Mouse (Mus musculus) kidney, embryonic 14.5 days (tissue): ENCODE measurements around the gene Tmem186. TPM values are rescaled to one million over a fixed set of nuclear protein-coding genes. Genes with fewer than 3 reads are reported as not detected.

Experiments
- ATAC-seq: fragments of 200-750 bp; cut with Nextera tagmentation; 2 replicates; pipeline ENCODE4 v1.8.0; 2017; ENCODE audit warnings: moderate number of reproducible peaks, mild to moderate bottlenecking, moderate TSS enrichment, moderate library complexity; ENCODE audit not compliant: low FRiP score, low TSS enrichment
- H3K27ac ChIP-seq: fragments of 300-500 bp; sonication (generic); 2 replicates; pipeline ENCODE4 v1.5.1; 2014; ENCODE audit warnings: low read depth, mild to moderate bottlenecking, low read length, moderate library complexity, mixed read lengths
- H3K27me3 ChIP-seq: fragments of 300-500 bp; sonication (generic); 2 replicates; pipeline ENCODE4 v1.6.1; 2014; ENCODE audit warnings: mild to moderate bottlenecking, low read length; ENCODE audit not compliant: control insufficient read depth, insufficient read depth
- H3K36me3 ChIP-seq: fragments of 300-500 bp; sonication (generic); 2 replicates; pipeline ENCODE4 v1.6.1; 2014; ENCODE audit warnings: low read length, mixed read lengths; ENCODE audit not compliant: control insufficient read depth, insufficient read depth
- H3K4me1 ChIP-seq: fragments of 300-500 bp; sonication (generic); 2 replicates; pipeline ENCODE4 v1.6.1; 2014; ENCODE audit warnings: low read length, mixed read lengths; ENCODE audit not compliant: control insufficient read depth, insufficient read depth
- H3K4me2 ChIP-seq: fragments of 300-500 bp; sonication (generic); replicated peaks from 2 replicates; pipeline ENCODE4 v1.6.1; 2014; ENCODE audit warnings: low read depth, mild to moderate bottlenecking, low read length
- H3K4me3 ChIP-seq: fragments of 300-500 bp; sonication (generic); 2 replicates; pipeline ENCODE4 v1.5.1; 2014; ENCODE audit warnings: mild to moderate bottlenecking, low read length
- H3K9ac ChIP-seq: fragments of 300-500 bp; sonication (generic); 2 replicates; pipeline ENCODE4 v1.6.1; 2014; ENCODE audit warnings: low read depth, mild to moderate bottlenecking, low read length, moderate library complexity
- H3K9me3 ChIP-seq: fragments of 300-500 bp; sonication (generic); 2 replicates; pipeline ENCODE4 v1.6.1; 2016; ENCODE audit warnings: low read length; ENCODE audit not compliant: control insufficient read depth
- WGBS: fragments of 180-500 bp; shearing (Covaris S2); extraction: QIAGEN DNeasy Blood & Tissue Kit; methylation state at CpG from one replicate; pipeline ENCODE4 v1.1.7; 2014; 5-methylcytosine and 5-hydroxymethylcytosine counted together
- polyA plus RNA-seq: library from polyadenylated mRNA; unstranded; fragments of >200 nt; fragmentation: Nextera tagmentation; extraction: Ambion mirVana; gene quantifications from 2 replicates; pipeline ENCODE4 v1.2.1, GENCODE M21; 2014

Tmem186 gene
- 11.0 and 13.7 TPM in 2 replicates for polyA plus RNA-seq

DNA sequence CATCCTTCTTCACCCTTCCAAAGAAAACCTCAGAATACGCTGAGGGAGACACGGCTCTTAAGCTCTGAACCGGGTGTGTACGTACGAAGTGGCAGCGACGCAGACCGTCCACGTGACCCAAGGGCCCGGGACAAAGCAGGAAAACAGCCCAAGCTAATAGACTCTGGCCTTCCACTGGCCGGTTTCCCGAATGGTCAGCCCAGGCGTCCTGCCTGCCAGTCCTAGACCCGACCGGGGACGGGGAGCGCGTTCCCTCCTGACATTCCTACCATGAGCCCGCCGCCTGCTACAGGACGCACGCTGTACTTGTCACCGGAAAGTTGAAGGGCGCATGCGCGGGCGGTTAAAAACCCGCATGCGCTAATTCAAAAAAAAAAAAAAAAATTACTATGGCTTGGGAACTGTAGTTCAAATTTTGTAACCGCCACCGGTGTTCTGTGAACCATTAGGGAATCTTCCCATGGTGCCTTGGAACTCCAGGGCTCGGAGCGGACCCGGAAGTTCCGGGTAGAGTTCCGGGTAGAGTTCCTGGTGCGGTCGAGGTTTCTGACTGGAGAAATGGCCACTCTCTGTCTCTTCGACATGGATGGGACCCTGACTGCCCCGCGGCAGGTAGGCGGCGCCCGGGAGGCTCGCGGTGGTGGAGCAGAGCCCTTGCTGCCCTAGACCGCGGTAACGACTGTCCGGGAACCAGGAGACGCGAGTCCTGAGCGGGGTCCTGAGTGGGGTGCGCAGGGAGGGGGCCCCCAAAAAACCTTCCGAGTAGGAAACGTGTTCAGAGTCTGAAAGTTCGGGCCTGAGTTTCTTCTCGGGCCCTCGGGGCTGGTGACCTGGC, at the start of gene Tmem186, which contains the start of gene Pmm2:
Gene Tmem186 (minus strand): TSS at position 496 of the 835 bp plus-strand sequence.
Gene Pmm2 (plus strand): TSS at position 458 of the 835 bp plus-strand sequence.
- Histone ChIP-seq H3K9me3 (no peaks in the 10 kb centered on the region), H3K9ac (peak within 1 kb of the TSS; percentile 87), H3K4me1 (peaks cover 13% of the 10 kb centered on the region), H3K4me2 (peak within 1 kb of the TSS; percentile 78), H3K27me3 (no peaks in the 10 kb centered on the region), H3K36me3 (peaks cover 27% of the 10 kb centered on the region), H3K27ac (peak within 1 kb of the TSS; percentile 86), H3K4me3 (peak within 1 kb of the TSS; percentile 70)
- under 1% methylated on average over 59 of the region's 59 CpGs for WGBS
- ATAC-seq, result peak; percentile 93

- H3K9ac ChIP-seq, result no peak overlapping the region
- no peak overlapping the region for H3K27ac ChIP-seq
- no peaks in the 10 kb centered on the region for H3K4me1 ChIP-seq
- WGBS, result 84% methylated on average over 11 of the region's 11 CpGs
- ATAC-seq, result peak; percentile 28
- no peak overlapping the region for H3K4me3 ChIP-seq
- H3K36me3 ChIP-seq, result peaks cover 54% of the 10 kb centered on the region
- no peaks in the 10 kb centered on the region for H3K9me3 ChIP-seq
- H3K27me3 ChIP-seq, result no peaks in the 10 kb centered on the region
- H3K4me2 ChIP-seq, result no peak overlapping the region
Observed at GRCm38 (mm10) chr16:8686871-8687535, 49.5 kb upstream of the Tmem186 start.

- Histone ChIP-seq H3K9ac (no peak overlapping the region), H3K27me3 (no peaks in the 10 kb centered on the region), H3K4me2 (no peak overlapping the region), H3K4me3 (no peak overlapping the region), H3K4me1 (no peaks in the 10 kb centered on the region), H3K9me3 (no peaks in the 10 kb centered on the region), H3K27ac (no peak overlapping the region), H3K36me3 (peaks cover 47% of the 10 kb centered on the region)
- ATAC-seq, result peak; percentile 44
- 63% methylated on average over 7 of the region's 7 CpGs for whole genome bisulfite sequencing
Observed at GRCm38 (mm10) chr16:8686121-8686870, 48.8 kb upstream of the Tmem186 start.

GRCm38 (mm10) chr16:8685087-8685486, 47.6 kb upstream of the Tmem186 start:
- Histone ChIP-seq H3K27me3 (no peaks in the 10 kb centered on the region), H3K9ac (no peak overlapping the region), H3K36me3 (peaks cover 34% of the 10 kb centered on the region), H3K4me2 (no peak overlapping the region), H3K4me1 (no peaks in the 10 kb centered on the region), H3K27ac (no peak overlapping the region), H3K4me3 (no peak overlapping the region), H3K9me3 (no peaks in the 10 kb centered on the region)
- no peak for ATAC-seq
- 65% methylated on average over 4 of the region's 4 CpGs for WGBS

DNA sequence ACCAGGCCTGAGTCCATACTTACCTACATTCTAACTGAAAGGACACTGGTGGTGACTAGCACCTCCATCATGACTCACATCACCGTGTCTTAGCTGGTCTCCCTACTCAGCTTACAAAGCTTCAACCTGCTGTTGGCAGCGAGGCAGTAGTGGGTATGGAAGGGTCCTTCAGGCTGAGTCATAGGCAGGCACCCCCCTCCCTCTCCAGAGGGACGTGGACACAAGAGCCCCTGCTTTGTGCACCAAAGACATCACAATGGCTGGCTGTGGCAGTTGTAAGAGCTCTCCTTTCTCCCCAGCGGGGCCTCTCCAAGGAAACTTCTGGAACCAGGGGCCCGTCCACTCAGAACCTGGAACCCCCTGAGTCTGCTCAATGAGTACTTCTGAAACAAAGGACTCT, 43.0 kb upstream of the Tmem186 start, which contains the start of gene Gm5767:
Gene Gm5767 (plus strand): TSS at position 301 of the 400 bp plus-strand sequence.
- Histone ChIP-seq H3K27me3 (no peaks in the 10 kb centered on the region), H3K9me3 (no peaks in the 10 kb centered on the region), H3K27ac (no peak within 1 kb of the TSS), H3K9ac (no peak within 1 kb of the TSS), H3K4me2 (no peak within 1 kb of the TSS), H3K36me3 (peaks cover 3% of the 10 kb centered on the region; the same call in 1 of the 2 replicates), H3K4me1 (no peaks in the 10 kb centered on the region), H3K4me3 (no peak within 1 kb of the TSS)
- 87% methylated on average over 5 of the region's 5 CpGs for whole genome bisulfite sequencing
- ATAC-seq, result no peak

DNA sequence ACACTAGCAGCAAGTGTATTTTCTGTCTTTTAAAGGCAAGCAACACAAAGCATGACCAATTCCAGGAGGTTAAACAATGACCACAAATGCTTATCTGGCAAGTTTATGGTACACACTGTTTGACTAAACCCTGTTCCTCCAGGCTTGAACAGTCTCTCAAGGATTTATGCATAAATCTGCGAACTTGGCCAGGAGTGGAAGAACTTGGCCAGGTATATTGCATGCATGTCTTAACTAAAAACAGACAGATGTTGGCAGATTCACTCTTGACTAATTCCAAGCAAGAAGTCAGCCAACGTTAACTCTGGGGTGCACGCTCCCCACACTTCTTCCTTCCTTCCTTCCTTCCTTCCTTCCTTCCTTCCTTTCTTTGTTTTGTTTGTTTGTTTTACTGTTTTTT, 42.3 kb upstream of the Tmem186 start:
- 81% methylated on average over 3 of the region's 3 CpGs for WGBS
- Histone ChIP-seq H3K4me1 (no peaks in the 10 kb centered on the region), H3K9me3 (no peaks in the 10 kb centered on the region), H3K27ac (no peak overlapping the region), H3K36me3 (no peaks in the 10 kb centered on the region), H3K27me3 (no peaks in the 10 kb centered on the region), H3K4me3 (no peak overlapping the region), H3K4me2 (no peak overlapping the region), H3K9ac (no peak overlapping the region)
- no peak for ATAC-seq

DNA sequence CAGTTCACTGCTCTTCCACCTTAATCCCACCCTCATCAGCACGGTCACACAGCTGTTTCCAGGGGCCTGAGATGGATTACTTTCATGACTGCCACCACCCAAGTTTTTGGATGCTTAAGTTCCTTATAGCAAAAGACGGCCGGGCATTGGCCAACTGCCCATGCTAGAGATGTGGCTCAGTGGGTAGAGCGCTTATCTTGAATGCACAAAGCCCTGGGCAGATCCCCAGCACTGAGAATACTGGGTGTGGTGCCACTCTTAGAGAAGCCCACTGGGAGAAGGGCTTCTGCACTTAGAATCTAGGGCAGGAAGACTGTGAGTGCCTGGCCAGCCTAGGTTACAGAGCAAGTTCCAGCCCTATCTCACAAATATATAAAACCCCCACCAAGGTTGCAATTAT, 41.2 kb upstream of the Tmem186 start:
- H3K4me3 ChIP-seq, result no peak overlapping the region
- no peaks in the 10 kb centered on the region for H3K9me3 ChIP-seq
- H3K36me3 ChIP-seq, result no peaks in the 10 kb centered on the region
- H3K27me3 ChIP-seq, result no peaks in the 10 kb centered on the region
- ATAC-seq, result no peak
- H3K9ac ChIP-seq, result no peak overlapping the region
- H3K4me2 ChIP-seq, result no peak overlapping the region
- 86% methylated on average over 4 of the region's 4 CpGs for WGBS
- H3K4me1 ChIP-seq, result no peaks in the 10 kb centered on the region
- no peak overlapping the region for H3K27ac ChIP-seq

DNA sequence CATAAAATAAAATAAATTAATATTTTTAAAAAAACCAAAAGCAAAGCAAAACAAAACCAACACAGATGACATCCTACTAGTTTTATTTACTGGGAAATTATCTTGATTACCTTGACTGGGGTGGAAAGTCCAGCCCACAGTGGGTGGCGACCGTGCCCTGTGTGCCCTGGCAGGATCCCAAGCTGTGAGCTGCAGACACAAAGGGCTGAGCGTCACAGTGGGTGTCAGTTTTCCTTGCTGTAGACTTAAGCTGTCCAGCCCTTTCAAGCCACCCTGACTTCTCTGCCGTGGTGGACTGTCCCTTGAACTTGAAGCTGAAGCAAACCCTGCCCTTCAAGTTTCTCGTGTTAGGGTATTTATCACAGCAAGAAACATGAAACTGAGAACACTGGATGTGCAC, 40.5 kb upstream of the Tmem186 start:
- no peak overlapping the region for H3K4me3 ChIP-seq
- H3K4me1 ChIP-seq, result no peaks in the 10 kb centered on the region
- no peak overlapping the region for H3K9ac ChIP-seq
- WGBS, result 61% methylated on average over 5 of the region's 5 CpGs
- H3K27ac ChIP-seq, result no peak overlapping the region
- H3K36me3 ChIP-seq, result no peaks in the 10 kb centered on the region
- H3K9me3 ChIP-seq, result no peaks in the 10 kb centered on the region
- H3K4me2 ChIP-seq, result no peak overlapping the region
- no peaks in the 10 kb centered on the region for H3K27me3 ChIP-seq
- no peak for ATAC-seq
